Mouse (Mus musculus): ENCODE data around the gene Mrtfa.

The Mrtfa gene

DNA sequence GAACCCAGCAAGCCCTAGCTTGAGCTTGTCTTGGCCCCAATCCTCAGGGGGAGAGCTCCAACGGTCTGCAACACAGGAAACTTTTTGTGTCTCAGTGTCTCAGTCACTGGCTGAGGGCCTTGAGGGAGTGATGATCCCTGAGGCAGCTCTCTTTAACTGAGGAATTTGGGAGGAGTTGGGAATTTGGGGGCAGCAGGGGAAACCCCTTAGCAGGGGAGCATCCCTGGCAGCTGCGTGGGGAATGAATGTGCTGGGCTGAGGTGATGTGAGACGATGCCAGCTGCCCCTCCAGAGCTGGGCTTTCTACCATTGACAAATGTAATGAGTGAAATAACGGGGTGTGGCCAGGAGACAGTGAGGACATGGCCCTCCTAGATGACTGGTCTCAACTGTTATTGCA lies 4.9 kb upstream of the Mrtfa start:
- no peak for DNase-seq

- DNase-seq: no peak
These were observed 4.2 kb upstream of the Mrtfa start for GRCm38 (mm10) chr15:81194791-81195190.

DNA sequence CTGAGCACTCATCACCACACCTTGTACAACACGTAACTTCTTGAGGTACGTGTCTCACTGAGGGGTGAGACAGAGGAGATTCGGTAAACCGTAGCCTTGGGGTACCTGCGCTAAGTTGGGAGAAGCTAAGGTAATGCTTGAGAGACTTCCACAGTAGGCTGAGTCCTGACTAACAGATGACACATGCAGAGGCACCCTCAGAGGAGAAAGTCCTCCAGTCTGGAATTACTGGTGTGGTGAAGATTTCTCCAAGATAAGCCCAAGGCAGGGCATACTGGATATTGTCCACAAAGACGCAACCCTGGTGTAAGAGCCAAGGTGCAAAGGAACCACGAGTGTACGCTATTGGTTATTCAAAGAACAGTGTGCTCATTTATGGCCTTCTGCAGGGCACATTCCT lies 2.3 kb upstream of the Mrtfa start:
- no peak for DNase-seq

DNA sequence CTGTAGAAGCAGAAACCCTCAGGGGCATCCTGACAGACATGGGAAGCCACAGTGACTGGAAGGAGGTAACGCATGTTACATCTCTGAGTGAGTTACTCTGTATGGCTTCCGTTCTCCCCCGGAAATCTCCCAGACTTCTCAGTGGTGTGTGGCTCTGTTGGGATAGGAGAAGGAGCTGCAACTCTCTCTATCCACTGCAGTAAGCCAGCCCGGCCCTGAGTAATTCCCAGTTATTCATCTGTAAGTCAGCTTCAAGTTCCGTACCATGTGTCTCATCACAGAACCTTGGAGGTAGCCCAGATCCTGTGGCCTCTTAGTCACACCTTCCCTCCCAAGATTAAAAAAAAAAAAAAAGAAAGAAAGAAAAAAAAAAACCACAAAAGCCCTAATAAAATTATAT lies 1.8 kb upstream of the Mrtfa start:
- no peak for DNase-seq

GRCm38 (mm10) chr15:81191303-81191702 lies 746 bp upstream of the Mrtfa start:
- DNase-seq: no peak

- peak; percentile 27 for DNase-seq
These were observed 437 bp downstream of the Mrtfa start for GRCm38 (mm10) chr15:81190011-81190629.

DNA sequence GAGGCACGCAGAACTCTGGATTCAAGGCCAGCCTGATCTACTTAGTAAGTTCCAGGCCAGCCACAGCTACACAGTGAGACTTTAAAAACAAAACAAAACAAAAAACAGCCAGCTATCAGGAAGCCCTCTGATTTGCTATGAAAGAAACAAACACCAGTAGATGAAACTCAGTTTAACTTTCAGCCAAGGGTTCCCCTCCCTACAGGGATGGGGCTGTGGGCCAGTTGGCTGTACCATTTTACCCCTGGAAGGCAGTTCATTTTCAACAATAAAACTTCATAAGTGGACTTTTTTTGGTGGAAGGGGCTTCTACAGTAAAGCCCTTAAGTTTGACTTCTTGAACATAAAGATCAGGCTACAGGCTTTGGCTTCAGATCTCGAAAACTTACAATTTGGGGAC lies 1.5 kb downstream of the Mrtfa start:
- no peak for DNase-seq

DNA sequence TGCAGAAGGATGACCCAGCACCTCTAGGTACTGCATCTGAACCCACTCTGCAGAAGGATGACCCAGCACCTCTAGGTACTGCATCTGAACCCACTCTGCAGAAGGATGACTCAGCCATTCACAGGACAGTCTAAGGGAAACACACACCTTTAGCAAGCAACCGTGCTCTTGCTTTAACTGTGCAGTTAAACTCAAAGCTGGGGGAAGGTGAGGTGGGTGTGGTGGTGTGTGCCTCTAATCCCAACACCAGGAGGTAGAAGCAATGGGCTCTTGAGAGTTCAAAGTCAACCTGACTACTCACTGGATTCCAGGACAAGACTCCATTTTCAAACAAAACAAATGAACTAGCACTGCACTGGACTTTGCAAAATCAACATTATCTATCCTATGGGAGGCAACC lies 5.6 kb downstream of the Mrtfa start:
- DNase-seq: no peak

DNA sequence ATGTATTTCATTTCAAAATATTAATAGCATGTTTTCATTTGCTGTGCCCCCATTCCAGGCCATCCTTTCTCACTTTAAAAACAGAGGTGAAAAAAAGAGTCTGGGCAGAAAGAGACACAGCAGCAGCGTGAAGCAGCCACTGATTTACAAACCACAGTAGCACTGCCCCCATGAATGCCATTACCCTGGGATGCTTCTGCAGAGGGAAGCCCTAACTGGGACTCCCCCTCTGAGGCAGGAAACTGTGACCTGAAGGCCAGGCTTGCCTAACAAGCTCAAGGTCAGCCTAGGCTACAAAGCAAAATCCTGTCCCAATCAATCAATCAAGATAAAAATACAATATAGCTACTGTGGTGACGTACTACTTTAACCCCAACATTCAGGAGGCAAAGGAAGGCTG lies 9.3 kb downstream of the Mrtfa start:
- no peak for DNase-seq

DNA sequence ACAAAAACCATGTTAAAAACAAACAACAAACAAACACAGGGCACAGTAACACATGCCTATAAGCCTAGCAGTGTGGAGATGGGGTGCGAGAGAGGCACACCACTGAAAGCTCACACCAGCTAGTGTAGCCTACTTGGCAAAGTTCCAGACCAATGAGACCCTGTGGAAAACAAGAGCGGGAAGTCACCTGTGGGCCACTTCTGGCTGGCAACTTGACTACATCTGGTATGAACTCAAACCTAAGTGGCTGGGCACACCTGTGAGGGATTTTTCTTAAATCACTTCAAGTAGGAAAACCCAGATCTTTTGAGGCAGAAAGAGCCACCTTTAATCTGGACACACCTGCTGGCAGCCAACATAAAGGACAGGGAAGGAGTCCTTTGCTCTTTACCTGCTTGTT lies 11.0 kb downstream of the Mrtfa start:
- no peak for DNase-seq

DNA sequence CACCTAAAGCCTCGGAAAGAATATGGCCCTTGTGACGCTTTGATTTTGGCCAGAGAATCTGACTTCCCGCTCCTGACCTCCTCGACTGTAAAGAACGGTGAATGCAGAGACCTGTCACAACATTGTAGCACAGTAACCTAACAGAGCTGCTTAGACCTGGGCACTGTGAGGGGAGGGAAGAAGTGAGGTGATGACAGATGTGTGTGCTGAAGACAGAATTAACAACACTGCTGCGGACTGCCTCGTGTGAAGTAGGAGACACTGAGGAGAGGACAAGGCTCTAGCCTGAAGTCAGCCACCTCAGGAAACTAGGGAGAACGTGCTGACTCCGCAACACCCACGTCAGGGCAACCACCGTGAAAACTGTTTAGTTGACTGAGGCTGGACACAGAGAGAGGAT lies 11.9 kb downstream of the Mrtfa start:
- no peak for DNase-seq

DNA sequence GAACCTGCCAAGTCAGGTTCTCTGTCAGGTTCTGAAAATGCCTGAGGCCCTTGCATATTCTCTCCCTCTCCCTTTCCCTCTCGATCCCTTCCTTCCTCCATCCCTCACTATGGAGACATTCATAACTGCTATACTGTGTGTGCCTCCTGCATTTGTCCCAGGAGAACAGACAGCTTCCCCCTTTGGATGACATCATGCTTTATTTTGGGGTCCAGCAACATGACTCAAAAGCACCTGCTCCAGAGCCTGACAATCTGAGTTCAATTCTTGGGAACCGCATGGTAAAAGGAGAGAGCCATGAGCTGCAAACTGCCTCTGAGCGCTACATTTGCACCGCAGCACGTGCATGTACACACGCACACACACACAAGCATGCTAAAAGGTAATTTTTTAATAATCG lies 12.7 kb downstream of the Mrtfa start:
- no peak for DNase-seq

DNA sequence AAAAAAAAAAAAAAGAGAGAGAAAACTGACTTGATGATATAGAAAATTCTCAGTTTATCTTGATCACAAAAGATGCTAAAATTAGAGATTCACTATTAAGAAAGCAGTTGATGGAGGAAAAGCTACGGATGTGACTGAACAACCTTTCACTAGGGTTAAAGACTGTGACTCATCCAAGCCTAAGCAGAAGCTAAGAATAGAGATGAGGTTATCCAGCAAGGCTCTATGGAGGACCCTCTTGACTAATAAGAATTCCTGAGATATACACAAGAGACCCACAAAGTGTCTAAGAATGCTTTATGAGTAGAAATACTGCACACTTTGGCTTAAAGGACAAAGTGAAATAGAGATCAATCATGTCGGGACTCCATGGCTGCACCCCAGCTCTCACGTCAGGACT lies 14.9 kb downstream of the Mrtfa start:
- DNase-seq: no peak

GRCm38 (mm10) chr15:81172259-81172658 lies 18.3 kb downstream of the Mrtfa start:
- DNase-seq: no peak

GRCm38 (mm10) chr15:81168735-81169134 lies 21.8 kb downstream of the Mrtfa start:
- DNase-seq: no peak

DNA sequence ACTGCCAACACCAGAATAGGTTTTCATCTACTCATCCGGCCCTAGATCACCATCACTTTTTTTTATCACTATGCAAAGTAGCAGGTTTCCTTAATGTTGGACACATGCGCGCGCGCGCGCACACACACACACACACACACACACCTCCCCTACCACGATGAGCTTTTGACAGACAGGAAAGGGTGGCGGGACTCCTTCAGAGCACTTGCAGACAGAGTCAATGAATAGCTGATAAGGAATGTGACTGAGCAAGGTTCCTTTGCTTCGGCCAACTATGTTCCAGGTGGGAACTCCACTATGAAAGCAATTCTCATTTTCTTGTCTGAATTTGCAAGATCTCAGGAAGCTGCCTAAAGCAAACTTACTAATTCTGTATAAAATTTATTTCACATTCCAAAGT lies 22.7 kb downstream of the Mrtfa start:
- no peak for DNase-seq

- DNase-seq: no peak
These were observed 24.3 kb downstream of the Mrtfa start for GRCm38 (mm10) chr15:81166291-81166690.

DNA sequence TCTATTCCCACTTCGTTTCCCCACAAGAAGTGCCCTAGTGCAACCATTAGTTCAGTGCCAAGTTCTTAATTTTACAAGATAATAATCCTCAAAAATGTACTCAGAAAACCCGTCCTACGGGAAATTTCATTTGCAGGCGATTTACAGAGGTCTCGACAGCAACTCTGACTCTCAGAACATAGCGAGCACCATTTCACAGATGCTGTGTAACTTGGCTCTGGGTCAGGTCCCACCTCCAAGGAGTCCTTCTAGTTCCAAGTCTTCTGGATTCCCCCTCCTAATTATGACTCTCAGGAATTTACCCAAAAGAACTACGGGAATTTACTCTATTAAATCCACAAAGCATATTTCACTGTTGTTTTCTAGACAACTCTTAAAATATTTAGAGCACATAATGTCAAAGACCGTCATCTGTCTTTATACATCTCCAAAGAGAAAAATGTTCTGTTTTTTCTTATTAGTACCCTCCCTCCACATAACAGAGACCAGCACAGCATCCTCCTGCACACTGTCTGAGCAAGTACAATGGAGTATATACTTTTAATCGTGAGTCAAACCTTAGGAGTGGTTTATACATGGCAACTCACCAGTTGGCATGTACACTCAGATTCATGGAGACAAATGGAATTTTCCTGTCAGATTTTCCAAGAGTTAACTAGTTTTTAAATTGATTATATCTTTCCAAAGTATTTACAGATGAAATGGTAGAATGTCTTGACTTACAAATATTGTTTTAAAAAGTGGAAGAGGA lies 25.8 kb downstream of the Mrtfa start:
- DNase-seq: no peak

DNA sequence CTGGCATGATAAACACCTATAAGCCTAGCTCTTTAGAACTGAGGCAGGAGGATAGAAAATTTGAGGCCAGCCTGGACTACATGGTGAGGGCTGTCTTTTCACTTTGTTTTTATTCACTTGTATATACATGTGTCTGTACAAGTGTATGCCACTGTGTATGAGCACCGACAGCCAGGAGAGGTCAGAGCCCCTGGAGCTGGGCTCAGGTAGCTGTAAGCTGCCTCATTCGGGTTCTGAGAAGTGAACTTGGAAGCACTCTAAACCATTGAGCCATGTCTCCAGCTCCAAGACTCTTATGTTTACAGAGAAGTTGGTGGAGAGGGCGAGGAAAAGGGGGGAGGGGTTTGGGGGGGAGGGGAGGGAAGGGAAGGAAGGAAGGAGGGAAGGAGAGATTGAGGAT lies 29.0 kb downstream of the Mrtfa start:
- DNase-seq: no peak

DNA sequence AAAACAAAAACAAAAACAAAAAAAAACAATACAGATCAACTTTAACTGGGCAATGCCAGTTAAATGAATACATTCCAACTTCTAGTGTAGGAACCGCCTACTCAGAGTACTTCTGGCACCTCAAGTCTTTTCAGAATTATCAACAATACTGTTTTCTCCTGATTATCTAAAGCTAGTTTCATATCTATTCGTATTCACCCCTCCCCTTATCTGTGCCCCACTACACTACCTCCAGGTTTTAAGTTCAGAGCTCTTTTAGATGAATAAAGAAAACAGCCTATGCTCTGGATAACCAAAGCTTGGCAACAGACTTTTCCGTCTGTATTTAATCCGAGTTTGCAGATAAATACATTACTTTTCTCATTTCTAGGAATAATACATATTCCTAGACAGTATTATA lies 29.9 kb downstream of the Mrtfa start:
- no peak for DNase-seq

DNA sequence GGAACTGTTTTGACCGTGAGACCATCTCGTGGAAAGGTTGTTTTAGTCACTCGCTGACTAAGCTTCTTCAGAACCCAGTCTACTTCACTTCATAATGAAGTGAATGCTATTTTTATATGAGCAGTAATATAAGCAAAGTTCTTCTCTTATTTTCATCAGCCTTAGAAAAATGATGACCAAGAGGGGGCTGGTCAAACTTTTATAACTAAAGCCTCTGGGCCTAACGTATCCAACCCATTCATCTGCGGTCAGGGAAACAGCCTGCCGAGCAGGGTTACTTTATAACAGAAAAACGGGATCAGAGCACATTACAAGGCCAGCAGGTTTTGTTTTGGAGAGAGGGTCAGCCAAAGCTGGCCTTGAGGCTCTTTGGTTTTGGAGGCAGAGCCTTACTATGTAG lies 31.3 kb downstream of the Mrtfa start:
- DNase-seq: no peak

DNA sequence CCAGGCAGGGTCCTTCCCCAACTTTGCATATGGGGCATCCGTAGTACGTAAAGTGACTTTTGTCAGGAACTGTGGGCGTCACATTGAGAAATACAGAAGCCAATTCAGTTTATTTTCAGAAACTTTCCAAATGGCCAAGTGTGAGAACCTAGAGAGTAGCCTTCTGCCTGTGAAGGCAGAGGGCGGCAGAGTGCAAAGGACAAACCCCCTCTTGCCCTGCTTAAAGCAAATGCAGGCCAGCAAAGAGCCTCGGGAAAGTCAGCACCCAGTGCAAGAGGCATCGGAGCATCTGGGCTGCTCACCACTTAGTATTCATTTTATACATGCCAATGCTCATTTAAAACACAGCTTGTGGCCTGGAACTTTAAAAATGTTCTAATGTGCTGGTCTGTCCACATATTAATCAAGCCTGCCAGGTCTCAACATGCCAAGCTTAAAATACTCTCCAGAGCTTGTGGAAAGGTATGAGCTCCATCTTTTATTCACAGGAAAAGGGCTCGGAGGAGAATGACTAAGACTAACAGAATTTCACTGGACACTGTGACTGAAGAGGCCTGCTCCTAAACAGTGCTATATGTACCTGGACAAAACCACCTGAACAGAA lies 31.9 kb downstream of the Mrtfa start:
- DNase-seq: no peak

- no peak for DNase-seq
These were observed 34.1 kb downstream of the Mrtfa start for GRCm38 (mm10) chr15:81156453-81156852.

DNA sequence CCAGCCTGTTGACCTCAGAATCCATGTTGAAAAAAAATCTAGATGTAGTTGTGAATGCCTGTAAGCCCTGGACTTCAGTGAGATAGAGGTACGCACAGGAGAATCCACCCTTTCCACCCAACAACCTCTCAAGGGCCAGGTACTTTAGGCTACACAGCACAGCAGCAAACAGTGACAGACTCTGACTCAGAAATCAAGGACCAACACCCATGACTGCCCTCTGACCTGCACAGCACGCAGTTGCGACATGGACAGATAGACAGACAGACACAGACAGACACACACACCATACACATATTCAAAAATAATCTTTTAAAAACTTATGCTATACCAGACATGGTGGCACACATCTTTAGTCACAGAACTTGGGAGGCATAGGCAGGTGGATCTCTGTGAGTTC lies 34.7 kb downstream of the Mrtfa start:
- DNase-seq: no peak
